Mouse (Mus musculus) kidney, adult 8-10 months (tissue): ENCODE measurements around the gene Exosc1.
"Not testable (repeated sequence)": the region's sequence is repeated elsewhere in the genome, so short reads cannot be mapped to it uniquely, and the experiment has no call there.

ENCODE experiments used
- DNase-seq, 2 experiments: peaks; one replicate each; pipeline ENCODE4 v3.0.0; 2022

Exosc1 gene

GRCm38 (mm10) chr19:41933179-41934086 lies at the start of gene Exosc1, which contains the start of gene Zdhhc16:
Gene Exosc1 (minus strand): TSS chr19:41933423.
Gene Zdhhc16 (plus strand): TSS chr19:41933480.
- peak; percentile 99 for DNase-seq

DNA sequence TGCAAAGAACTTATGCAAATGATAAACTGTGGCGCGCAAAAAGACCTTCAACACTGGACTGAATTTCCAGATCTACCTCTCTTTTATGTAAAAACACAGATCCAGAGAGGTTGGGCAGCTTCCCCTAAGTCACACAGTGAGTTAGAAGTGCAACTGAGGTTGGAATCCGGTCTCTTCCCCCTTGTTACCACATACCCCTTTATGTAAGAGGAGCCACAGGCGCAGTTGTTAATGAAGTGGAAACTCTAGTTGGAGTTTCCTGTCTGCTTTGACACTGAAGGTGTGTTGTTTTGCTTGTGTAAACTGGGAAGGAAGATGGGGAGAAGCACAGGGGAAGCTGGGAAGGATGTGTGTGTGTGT lies 49.5 kb upstream of the Exosc1 start:
- DNase-seq: no peak

GRCm38 (mm10) chr19:41981931-41982790 lies 48.9 kb upstream of the Exosc1 start:
- DNase-seq: peak in 1 of 2 experiments; percentile 58

- no peak for DNase-seq
Measured at GRCm38 (mm10) chr19:41981595-41981927, 48.3 kb upstream of the Exosc1 start, which contains the start of gene Ubtd1. Gene Ubtd1 (plus strand): TSS chr19:41981763.

DNA sequence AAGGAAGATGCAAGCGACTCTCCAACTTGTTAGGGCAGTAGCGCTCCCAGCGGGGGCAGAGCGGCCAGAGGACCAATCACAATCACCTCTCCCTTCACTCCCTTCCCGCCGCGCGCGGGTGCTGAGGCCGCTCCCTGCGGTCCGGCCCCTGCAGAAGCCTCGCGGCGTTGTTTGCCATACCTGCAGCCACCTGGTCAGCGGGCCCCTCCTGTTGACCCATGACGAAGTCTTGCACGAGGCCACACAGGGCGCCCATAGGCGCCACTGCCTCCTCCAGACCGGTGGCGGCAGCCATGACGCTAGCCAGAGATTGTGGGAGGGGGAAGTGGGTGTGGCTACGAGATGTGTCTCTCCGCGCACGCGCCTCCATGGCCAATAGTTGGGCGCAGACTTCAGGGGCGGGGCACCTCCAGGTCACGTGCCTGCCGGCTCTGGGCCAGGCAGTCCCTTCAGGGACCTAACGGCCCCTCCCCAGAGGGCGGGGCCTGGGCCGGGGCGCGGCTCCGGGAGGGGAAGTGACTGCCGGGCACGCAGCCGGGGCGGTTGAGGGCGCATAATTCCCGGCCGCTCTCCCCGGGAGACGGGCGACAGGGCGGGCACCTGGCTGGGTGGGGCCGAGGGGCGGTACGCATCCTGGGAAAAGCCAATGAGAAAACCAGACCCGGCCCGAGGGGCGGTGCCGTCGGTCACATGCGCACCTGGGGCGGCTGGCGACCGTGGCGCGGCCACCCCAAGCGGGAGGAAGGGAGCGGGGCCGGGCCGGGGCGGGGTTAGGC lies 47.8 kb upstream of the Exosc1 start, which contains the start of gene Mms19:
Gene Mms19 (minus strand): TSS at position 339 of the 776 bp plus-strand sequence.
- peak; percentile 99 to 100 for DNase-seq

DNA sequence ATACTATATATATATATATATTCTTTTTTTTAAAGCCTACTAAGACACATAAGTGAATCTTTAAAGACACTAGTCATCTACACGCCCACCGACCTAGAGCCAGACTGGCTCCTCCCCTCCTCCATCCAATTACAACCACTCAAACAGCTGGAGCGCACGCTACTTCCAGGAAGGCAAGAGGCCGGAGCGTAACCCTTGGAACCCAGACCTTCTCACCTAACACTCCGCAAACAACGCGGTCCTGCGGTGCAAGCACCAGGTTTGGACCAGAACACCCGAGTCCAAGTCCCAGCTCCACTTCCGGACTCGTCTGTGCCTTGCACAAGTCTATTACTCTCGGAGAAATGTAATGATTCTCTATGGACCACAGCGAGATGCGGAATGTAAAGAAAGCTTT lies 47.2 kb upstream of the Exosc1 start:
- DNase-seq: peak; percentile 54 to 66

DNA sequence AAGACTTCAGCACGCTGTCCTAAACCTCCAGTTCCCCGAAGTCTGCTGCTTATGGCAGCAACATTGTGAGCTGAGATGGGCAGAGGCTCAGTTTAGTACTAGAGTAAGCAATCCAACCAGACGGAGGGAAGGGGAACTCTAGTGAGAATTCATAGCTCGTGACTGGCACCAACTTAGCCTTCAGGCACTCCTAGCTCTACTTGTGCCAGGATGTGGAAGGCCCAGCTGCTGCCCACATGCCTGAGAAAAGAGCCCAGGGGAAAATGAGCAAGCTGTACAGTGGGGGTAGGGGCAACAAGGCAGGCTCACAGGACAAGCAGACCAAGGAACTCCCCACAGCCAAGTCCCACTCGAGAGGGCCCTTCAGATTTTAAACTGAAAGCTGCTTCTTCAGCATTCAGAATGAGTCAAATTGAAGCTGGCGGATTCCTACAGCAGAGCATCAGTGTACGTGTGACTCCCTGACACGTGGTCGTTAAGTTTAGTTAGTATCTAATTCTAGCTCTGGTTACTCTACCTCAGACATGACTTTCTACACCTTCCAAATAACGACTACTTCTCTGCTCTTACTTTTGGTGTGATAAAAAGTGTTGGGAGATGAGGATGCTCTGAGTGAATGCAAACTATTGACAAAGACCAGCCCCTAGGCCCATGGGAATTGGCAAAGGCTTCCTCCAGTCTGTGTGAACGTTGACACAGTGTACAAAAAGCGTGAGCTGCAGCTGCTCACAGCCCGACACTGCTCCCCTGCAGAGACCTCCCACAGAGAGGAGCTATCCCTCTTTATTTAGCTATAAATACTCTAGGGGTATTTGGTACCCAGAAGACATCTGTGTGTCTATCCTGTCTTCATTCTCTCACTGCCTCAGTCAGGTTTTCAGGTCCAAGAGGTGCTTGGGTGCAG lies 40.9 kb upstream of the Exosc1 start:
- DNase-seq: peak in 1 of 2 experiments; percentile 34

DNA sequence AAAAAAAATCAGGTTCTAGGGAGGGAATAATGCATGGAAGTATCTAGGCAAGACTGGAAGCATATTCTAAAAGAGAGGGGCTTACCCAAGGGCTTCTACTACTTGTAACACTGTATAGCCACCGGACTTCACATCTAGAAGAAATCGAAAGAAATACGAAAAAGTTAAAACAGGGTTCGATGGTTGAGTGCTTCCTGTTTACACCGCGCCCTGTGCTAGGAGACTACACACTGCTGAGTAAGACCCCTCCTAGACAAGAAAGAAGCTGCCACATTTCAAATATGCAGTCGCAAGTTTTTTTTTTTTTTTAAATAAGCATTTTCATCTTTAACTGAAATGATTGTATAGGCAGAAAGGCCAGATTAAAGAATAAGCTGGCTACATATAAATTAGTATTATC lies 36.4 kb upstream of the Exosc1 start:
- DNase-seq: no peak

DNA sequence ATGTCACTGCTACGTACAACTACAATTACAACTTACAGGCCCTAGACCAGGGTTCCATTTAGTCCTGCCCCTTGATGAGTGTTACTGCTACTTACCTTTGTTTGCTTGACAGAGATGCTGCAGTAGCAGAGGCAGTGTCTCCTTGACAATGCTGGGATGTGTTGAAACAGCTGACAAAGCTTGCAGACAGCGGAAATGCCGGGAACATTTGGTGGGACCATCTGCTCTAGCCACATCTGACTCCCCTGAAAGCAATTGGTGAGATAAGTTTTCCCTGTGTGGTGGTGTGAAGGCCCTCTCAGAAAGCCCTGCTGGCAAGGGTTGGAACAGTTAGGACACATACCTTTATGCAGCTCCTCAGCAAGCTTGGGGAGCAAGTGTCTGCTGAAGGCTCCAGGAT lies 20.4 kb upstream of the Exosc1 start:
- no peak for DNase-seq

DNA sequence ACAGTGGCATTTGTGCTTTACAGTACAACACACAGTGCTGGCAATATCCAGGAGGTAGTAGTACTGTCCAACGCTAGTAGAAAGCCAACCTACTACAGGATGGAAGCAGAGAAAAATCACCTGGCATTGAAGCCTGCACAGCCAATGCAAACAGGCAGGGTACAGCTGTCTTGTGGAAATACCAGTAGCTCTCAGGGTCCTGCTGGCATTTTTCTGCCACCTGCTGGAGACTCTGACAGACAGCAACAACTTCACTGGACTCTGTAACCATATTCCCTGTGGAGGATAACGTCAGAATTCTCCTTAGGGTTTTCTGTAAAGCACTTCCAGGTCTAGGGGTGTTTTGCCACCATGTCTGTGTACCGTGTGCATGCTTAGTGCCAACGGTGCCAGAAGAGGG lies 19.1 kb upstream of the Exosc1 start:
- peak in 1 of 2 experiments; percentile 19 for DNase-seq

- DNase-seq: no peak
Measured at GRCm38 (mm10) chr19:41943841-41944240, 10.6 kb upstream of the Exosc1 start.

- DNase-seq: no peak
Measured at GRCm38 (mm10) chr19:41938539-41938938, 5.3 kb upstream of the Exosc1 start.

DNA sequence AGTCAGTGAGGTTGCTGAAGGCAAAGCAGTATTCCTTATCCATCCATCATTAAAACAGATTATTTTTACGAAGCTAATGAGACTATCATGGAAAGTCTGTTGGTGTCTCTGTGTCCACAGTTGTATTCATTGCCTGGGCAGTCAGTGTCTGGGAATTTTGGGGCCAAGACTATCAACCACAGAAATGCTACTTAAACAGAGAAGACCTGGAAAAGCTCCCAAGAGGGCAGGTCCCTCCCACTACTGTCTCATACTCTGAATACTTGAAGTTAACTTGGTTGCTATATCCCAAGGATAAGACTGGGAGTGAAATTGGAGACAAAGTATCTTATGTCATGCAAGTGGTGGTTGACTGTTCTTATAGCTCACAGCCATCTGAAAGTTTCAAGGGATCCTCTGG lies 2.7 kb upstream of the Exosc1 start:
- DNase-seq: no peak

- DNase-seq: no peak
Measured at GRCm38 (mm10) chr19:41934124-41934523, 901 bp upstream of the Exosc1 start.

GRCm38 (mm10) chr19:41932686-41933085 lies 537 bp downstream of the Exosc1 start:
- no peak for DNase-seq

GRCm38 (mm10) chr19:41920412-41921067 lies 12.7 kb downstream of the Exosc1 start:
- no peak for DNase-seq

GRCm38 (mm10) chr19:41919471-41919870 lies 13.8 kb downstream of the Exosc1 start:
- DNase-seq: no peak

DNA sequence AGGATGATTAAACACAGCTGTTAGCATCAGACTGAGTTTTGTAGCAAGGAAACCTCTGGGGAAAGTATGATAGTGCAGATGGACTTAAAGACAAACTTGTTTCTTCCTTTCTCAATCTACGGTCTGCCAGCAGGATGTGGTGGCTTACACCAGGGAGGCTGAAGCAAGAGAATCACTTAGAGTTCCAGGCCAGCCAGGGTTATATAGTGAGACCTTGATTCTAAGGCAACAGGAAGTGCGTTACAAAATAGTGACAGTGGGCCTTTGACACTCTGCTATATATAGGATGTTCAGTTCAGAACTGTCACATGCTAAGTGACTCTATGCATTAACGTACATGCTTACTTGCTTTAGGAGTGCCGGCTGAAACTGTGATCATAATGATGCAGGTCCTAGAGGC lies 16.4 kb downstream of the Exosc1 start:
- no peak for DNase-seq

DNA sequence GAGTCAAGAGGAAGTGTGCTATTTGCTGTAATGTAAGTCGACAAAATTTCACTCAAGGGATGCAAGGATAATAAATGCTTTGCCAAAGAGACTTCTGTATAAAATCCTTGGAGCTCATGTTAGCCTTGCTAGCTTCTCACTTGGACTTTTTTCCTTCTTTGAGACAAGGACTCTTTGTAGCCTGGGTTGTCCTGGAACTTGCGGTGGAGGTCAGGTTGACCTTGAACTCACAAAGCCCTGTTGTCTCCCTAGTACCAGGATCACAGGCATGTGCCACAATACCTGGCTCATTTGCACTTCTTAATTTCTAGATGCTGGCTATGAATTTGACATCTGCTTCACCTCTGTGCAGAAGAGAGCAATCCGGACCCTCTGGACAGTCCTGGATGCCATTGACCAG lies 17.9 kb downstream of the Exosc1 start:
- DNase-seq: no peak

DNA sequence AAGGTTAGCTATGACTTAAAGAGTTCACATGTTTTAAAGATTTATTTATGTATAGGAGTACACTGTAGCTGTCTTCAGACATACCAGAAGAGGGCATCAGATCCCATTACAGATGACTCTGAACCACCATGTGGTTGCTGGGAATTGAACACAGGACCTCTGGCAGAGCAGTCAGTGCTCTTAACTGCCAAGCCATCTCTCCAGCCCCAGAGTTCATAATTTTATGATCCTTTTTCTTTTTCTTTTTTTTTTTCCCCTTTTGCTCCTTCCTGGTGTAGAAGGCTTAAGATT lies 18.7 kb downstream of the Exosc1 start:
- not testable (repeated sequence) for DNase-seq
